8 mouse cellular contexts compared by ENCODE assay signal in genomic region chr1:75507006-75507405, GRCm38 (mm10). TPM values are rescaled to one million over a fixed set of nuclear protein-coding genes. Genes with fewer than 3 reads are reported as not detected.
DNase-seq lines count a peak whose midpoint lies in the region; ATAC-seq and TF ChIP-seq lines count a peak whose summit lies in the region.

Inha (plus strand) TSS chr1:75507077.

- TF ChIP-seq CTCF in olfactory bulb, adult 2 months (IDR thresholded peaks at IDR 0.05; ENCODE audit: insufficient read depth, low read depth, low read length) = no peak

- H3K9me3 ChIP-seq in kidney, embryonic 15.5 days (replicated peaks) = no peaks in the 10 kb centered on the region
- H3K9me3 ChIP-seq in forebrain, embryonic 11.5 days (ENCODE audit: control insufficient read depth, low read length) = no peaks in the 10 kb centered on the region

- 0 out of 2 replicates have a peak, but pooled peaks have one; percentile 3 for ATAC-seq in kidney, embryonic 15.5 days (replicated peaks; ENCODE audit: low FRiP score)
- no peak for ATAC-seq in forebrain, embryonic 11.5 days (replicated peaks; ENCODE audit: low FRiP score)
- no peak for ATAC-seq in granulocyte monocyte progenitor cell, adult 5-6 weeks (replicated peaks; ENCODE audit: poor library complexity, severe bottlenecking)

- H3K4me3 ChIP-seq in kidney, embryonic 15.5 days (replicated peaks) = peak within 1 kb of the TSS; percentile 88
- H3K4me3 ChIP-seq in forebrain, embryonic 11.5 days (ENCODE audit: low read depth, low read length) = peak within 1 kb of the TSS; percentile 77
- H3K4me3 ChIP-seq in olfactory bulb, adult 2 months (ENCODE audit: insufficient read depth, low read depth, low read length) = peak within 1 kb of the TSS; percentile 83

- no peak for DNase-seq in kidney, postnatal 25 days
- DNase-seq in adrenal gland, adult 8-10 months = no peak
- no peak for DNase-seq in forebrain, embryonic 11.5 days (ENCODE audit: low spot score)
- no peak for DNase-seq in left cerebral cortex, postnatal 25 days (ENCODE audit: low spot score in 2 of 2)
- no peak for DNase-seq in kidney, adult 18-20 months

- H3K27me3 ChIP-seq in kidney, embryonic 15.5 days = no peaks in the 10 kb centered on the region
- H3K27me3 ChIP-seq in forebrain, embryonic 11.5 days (ENCODE audit: control insufficient read depth, insufficient read depth, low read length) = no peaks in the 10 kb centered on the region

- H3K4me2 ChIP-seq in kidney, embryonic 15.5 days = peak within 1 kb of the TSS; percentile 86
- peak within 1 kb of the TSS; percentile 96 for H3K4me2 ChIP-seq in forebrain, embryonic 11.5 days (ENCODE audit: low read depth, low read length, severe bottlenecking)

- TF ChIP-seq POLR2A in olfactory bulb, adult 2 months (IDR thresholded peaks at IDR 0.05; ENCODE audit: insufficient read depth, low read depth, low read length) = no peak

- H3K4me1 ChIP-seq in kidney, embryonic 15.5 days = peaks cover 75% of the 10 kb centered on the region
- H3K4me1 ChIP-seq in forebrain, embryonic 11.5 days (replicated peaks; ENCODE audit: control insufficient read depth, insufficient read depth, low read length) = peaks cover 5% of the 10 kb centered on the region; the same call in 1 of the 2 replicates
- H3K4me1 ChIP-seq in olfactory bulb, adult 2 months (ENCODE audit: control insufficient read depth, insufficient read depth, low read length) = peaks cover 27% of the 10 kb centered on the region

- peaks cover 20% of the 10 kb centered on the region for H3K36me3 ChIP-seq in kidney, embryonic 15.5 days
- no peaks in the 10 kb centered on the region for H3K36me3 ChIP-seq in forebrain, embryonic 11.5 days (ENCODE audit: control insufficient read depth, insufficient read depth, low read length)

- peak within 1 kb of the TSS; percentile 92 for H3K9ac ChIP-seq in kidney, embryonic 15.5 days
- H3K9ac ChIP-seq in forebrain, embryonic 11.5 days (ENCODE audit: low read length) = peak within 1 kb of the TSS; percentile 94

- 48% methylated on average over 10 of the region's 10 CpGs for WGBS in kidney, embryonic 15.5 days
- WGBS in forebrain, embryonic 11.5 days = 78% methylated on average over 10 of the region's 10 CpGs
- WGBS in olfactory bulb, adult 2 months = 70% methylated on average over 10 of the region's 10 CpGs

- peak within 1 kb of the TSS; percentile 98 for H3K27ac ChIP-seq in kidney, embryonic 15.5 days
- peak within 1 kb of the TSS; percentile 55 for H3K27ac ChIP-seq in forebrain, embryonic 11.5 days (ENCODE audit: low read depth, low read length)
- peak within 1 kb of the TSS; percentile 70; the same call in 1 of the 2 replicates for H3K27ac ChIP-seq in olfactory bulb, adult 2 months (ENCODE audit: insufficient read depth, low read depth, low read length)

- intact Hi-C loops in left cerebral cortex, postnatal 25 days (cut with DNase I) = loop anchor here (5.0 kb wide), 1 partner anchor 50 kb away; no protein-coding TSS in a partner anchor

RNA-seq across cellular contexts. Expression of gene Inha, which starts in this region (rescaled TPM):
- 6.0 and 11.2 TPM in 2 replicates for polyA plus RNA-seq in kidney, embryonic 15.5 days (2015; fragmentation: Nextera tagmentation; extraction: Ambion mirVana)
- 10 to 100 TPM; 22.8 to 56.9 (median 34.3) TPM for total RNA-seq in adrenal gland, adult 8-10 months (2022)
- polyA plus RNA-seq in forebrain, embryonic 11.5 days (2014; fragmentation: Nextera tagmentation; extraction: Ambion mirVana) = 1.3 and 2.4 TPM in 2 replicates
- 10 to 100 TPM; 23.2 to 26.9 TPM for total RNA-seq in left cerebral cortex, postnatal 25 days (2021)
- polyA plus RNA-seq in olfactory bulb, adult 2 months (2012; ENCODE audit: insufficient read depth, insufficient read length, low replicate concordance, missing spikeins) = not detected in 2 replicates
- total RNA-seq in granulocyte monocyte progenitor cell, adult 5-6 weeks (2014; fragmentation: Nextera tagmentation) = not detected in 2 replicates
- total RNA-seq in granulocyte monocyte progenitor cell, adult 5-6 weeks (2017) = not detected in 2 replicates

Comparison
In these comparisons a context has a peak if more than half of its experiments do, and no peak if none do; other contexts are left out.
1. RNA of gene Inha (total RNA-seq): 22.8 to 56.9 TPM in adrenal gland, adult 8-10 months and 23.2 to 26.9 TPM in left cerebral cortex, postnatal 25 days; not detected in granulocyte monocyte progenitor cell, adult 5-6 weeks; every median in the first group is over 10 times any median in the second.
2. Peak in every context shown above with its lines, with median percentiles within 50 percentile points of each other: H3K27ac ChIP-seq and H3K4me3 ChIP-seq.